Mouse (Mus musculus): Measurements from ENCODE around the gene Tdp1. TPM values are rescaled to one million over a fixed set of nuclear protein-coding genes. Genes with fewer than 3 reads are reported as not detected.

Tdp1 gene
- total and polyA plus RNA-seq, 3 experiments, result 7.3 to 9.6 (median 7.9) TPM

DNA sequence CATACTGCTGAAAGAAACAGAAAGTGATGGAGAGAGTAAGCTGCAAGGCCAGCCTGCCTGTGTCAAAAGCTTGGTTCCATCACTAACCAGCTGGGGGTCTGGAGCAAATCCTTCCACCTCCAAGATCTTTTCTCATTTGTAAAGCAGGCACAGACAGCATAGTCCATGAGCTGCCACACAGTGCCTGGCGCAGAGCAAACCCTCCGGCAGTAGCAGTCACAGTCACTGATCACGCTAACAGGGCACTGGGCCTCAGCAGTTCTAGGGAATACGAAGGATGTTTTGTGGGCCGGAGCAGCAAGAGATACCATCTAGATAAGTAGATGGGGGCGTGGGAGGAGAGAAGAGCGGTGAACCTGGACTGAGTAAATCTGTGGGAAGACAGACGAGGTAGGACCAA lies 39.4 kb upstream of the Tdp1 start:
- Histone ChIP-seq H3K36me3 (ENCODE audit: control insufficient read depth, insufficient read depth, low read length) (no peaks in the 10 kb centered on the region), H3K27me3 (ENCODE audit: control insufficient read depth, insufficient read depth, low read length) (no peaks in the 10 kb centered on the region), H3K9ac (ENCODE audit: low read depth, low read length) (no peak overlapping the region), H3K4me1 (ENCODE audit: control insufficient read depth, insufficient read depth, low read length) (no peaks in the 10 kb centered on the region), H3K4me3 (no peak overlapping the region), H3K27ac (no peak overlapping the region), H3K79me2 (replicated peaks; ENCODE audit: control insufficient read depth, insufficient read depth, low read length) (no peaks in the 10 kb centered on the region)
- intact Hi-C loops (cut with DNase I), result no loop called here
- no peak for DNase-seq
- TF ChIP-seq CTCF (IDR thresholded peaks at IDR 0.05), result no peak
- TF ChIP-seq POLR2A (IDR thresholded peaks at IDR 0.05; ENCODE audit: insufficient read depth, low read depth, low read length), result no peak
- no peak for TF ChIP-seq EP300 (IDR thresholded peaks at IDR 0.05; ENCODE audit: insufficient read depth, low read depth, low read length)
- WGBS, result 91% methylated on average over 8 of the region's 8 CpGs

DNA sequence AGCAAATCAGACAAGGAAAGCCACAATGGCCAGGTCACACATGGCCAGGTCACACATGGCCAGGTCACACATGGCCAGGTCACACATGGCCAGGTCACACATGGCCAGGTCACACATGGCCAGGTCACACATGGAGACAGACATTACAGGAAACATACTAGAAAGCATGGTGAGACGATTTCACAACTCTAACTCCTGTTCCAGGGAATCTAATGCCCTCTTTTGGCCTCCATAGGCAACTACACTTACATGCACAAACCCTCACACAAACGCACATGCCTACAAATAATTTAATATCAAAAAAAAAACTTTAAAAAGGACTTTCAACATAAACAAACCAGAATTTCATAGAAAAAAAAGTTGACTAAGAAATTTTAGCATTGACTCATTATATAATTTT lies 34.3 kb upstream of the Tdp1 start:
- Histone ChIP-seq H3K4me1 (ENCODE audit: control insufficient read depth, insufficient read depth, low read length) (no peaks in the 10 kb centered on the region), H3K9ac (ENCODE audit: low read depth, low read length) (no peak overlapping the region), H3K4me3 (no peak overlapping the region), H3K27ac (no peak overlapping the region), H3K79me2 (replicated peaks; ENCODE audit: control insufficient read depth, insufficient read depth, low read length) (no peaks in the 10 kb centered on the region), H3K36me3 (ENCODE audit: control insufficient read depth, insufficient read depth, low read length) (no peaks in the 10 kb centered on the region), H3K27me3 (ENCODE audit: control insufficient read depth, insufficient read depth, low read length) (no peaks in the 10 kb centered on the region)
- 92% methylated on average over 2 of the region's 2 CpGs for WGBS
- intact Hi-C loops (cut with DNase I), result no loop called here
- no peak for TF ChIP-seq POLR2A (IDR thresholded peaks at IDR 0.05; ENCODE audit: insufficient read depth, low read depth, low read length)
- 0 out of 2 replicates have a peak, but pooled peaks have one; percentile 4 for TF ChIP-seq CTCF (IDR thresholded peaks at IDR 0.05)
- TF ChIP-seq EP300 (IDR thresholded peaks at IDR 0.05; ENCODE audit: insufficient read depth, low read depth, low read length), result no peak
- DNase-seq, result no peak

DNA sequence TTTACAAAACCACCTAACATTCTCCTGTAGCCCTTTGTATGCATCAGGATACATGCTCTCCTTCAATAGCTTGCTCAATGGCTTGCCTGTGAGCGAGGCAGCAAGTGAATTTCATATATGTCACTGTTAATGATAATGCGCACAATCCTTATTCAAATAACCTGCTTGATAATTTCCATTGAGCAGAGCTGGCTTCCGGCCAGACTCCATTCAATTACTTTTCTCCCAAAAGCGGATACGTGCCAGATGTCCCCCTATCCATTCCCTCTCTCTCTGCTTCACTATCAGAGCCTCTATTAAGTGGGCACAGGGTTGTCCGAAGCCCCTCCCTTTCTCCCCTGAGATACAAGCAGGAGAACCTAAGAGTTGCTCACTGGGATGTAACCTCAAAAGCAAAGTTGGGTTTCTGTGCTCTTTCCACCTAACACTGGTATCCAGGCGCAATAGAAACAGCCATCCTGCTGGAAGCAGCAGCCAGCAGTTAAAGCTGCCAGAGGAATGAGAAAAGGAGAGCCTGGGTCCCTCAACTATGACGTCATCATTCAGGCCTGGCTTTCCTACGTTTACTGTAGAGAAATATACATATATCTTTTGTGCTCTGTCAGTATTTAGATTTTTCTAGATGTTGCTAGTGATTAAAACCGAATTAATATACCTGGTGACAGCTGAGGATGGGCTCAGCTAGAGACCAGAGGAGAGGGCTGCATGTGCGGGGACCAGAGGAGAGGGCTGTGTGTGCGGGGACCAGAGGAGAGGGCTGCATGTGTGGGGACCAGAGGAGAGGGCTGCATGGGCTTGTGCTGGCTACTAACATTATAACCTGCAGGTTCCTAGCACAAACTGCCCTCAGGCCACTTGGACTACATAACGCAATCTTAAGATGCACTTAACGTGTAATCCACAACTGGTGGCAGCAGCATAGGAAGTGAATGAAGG lies 30.7 kb upstream of the Tdp1 start:
- 81% methylated on average over 14 of the region's 14 CpGs for WGBS
- no peak overlapping the region for H3K4me3 ChIP-seq
- no peaks in the 10 kb centered on the region for H3K79me2 ChIP-seq (replicated peaks; ENCODE audit: control insufficient read depth, insufficient read depth, low read length)
- no peaks in the 10 kb centered on the region for H3K4me1 ChIP-seq (ENCODE audit: control insufficient read depth, insufficient read depth, low read length)
- H3K27me3 ChIP-seq (ENCODE audit: control insufficient read depth, insufficient read depth, low read length), result no peaks in the 10 kb centered on the region
- TF ChIP-seq CTCF (IDR thresholded peaks at IDR 0.05), result no peak
- no peak for TF ChIP-seq EP300 (IDR thresholded peaks at IDR 0.05; ENCODE audit: insufficient read depth, low read depth, low read length)
- no peak for TF ChIP-seq POLR2A (IDR thresholded peaks at IDR 0.05; ENCODE audit: insufficient read depth, low read depth, low read length)
- H3K27ac ChIP-seq, result no peak overlapping the region
- H3K36me3 ChIP-seq (ENCODE audit: control insufficient read depth, insufficient read depth, low read length), result no peaks in the 10 kb centered on the region
- H3K9ac ChIP-seq (ENCODE audit: low read depth, low read length), result no peak overlapping the region
- DNase-seq, result no peak
- intact Hi-C loops (cut with DNase I), result no loop called here

DNA sequence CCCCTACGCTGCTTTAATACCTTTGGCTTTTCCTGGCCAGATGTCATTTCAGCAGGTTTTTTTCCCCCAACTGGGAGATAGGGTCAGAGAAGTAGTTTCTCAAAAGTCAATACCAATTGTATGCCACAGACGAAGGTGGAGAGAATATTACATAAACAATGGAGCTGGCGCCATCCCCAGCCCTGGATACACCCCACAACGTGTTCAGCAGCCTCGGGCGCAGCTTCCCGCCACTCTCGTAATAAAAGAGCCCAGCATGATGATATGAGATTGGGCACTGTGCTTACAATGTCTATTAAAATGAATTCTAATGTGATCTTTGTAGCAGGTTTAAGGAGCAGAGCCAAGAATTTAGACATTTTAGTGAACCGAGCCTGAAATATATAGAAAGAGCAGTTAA lies 28.3 kb upstream of the Tdp1 start:
- Histone ChIP-seq H3K27ac (no peak overlapping the region), H3K4me3 (no peak overlapping the region), H3K4me1 (ENCODE audit: control insufficient read depth, insufficient read depth, low read length) (no peaks in the 10 kb centered on the region), H3K79me2 (replicated peaks; ENCODE audit: control insufficient read depth, insufficient read depth, low read length) (no peaks in the 10 kb centered on the region), H3K9ac (ENCODE audit: low read depth, low read length) (no peak overlapping the region), H3K36me3 (ENCODE audit: control insufficient read depth, insufficient read depth, low read length) (no peaks in the 10 kb centered on the region), H3K27me3 (ENCODE audit: control insufficient read depth, insufficient read depth, low read length) (no peaks in the 10 kb centered on the region)
- no peak for DNase-seq
- 79% methylated on average over 9 of the region's 9 CpGs for WGBS
- TF ChIP-seq EP300 (IDR thresholded peaks at IDR 0.05; ENCODE audit: insufficient read depth, low read depth, low read length) (no peak), POLR2A (IDR thresholded peaks at IDR 0.05; ENCODE audit: insufficient read depth, low read depth, low read length) (no peak), CTCF (IDR thresholded peaks at IDR 0.05) (no peak)
- intact Hi-C loops (cut with DNase I), result no loop called here

DNA sequence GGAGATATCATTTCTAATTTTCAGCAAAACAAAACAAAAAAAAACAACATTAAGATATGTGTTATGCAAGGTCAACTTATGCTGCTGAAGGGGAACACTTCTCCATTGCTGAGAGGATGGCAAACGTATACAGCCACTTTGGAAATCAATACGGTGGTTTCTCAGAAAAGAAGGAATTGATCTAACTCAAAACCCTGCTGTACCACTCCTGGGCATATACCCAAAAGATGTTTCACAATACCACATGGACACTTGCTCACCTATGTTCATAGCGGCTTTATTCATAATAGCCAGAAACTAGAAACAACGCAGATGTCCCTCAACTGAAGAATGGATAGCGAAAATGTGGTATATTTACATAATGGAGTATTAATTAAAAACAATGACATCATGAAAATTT lies 25.7 kb upstream of the Tdp1 start:
- Histone ChIP-seq H3K4me1 (ENCODE audit: control insufficient read depth, insufficient read depth, low read length) (no peaks in the 10 kb centered on the region), H3K27ac (no peak overlapping the region), H3K4me3 (no peak overlapping the region), H3K9ac (ENCODE audit: low read depth, low read length) (no peak overlapping the region), H3K27me3 (ENCODE audit: control insufficient read depth, insufficient read depth, low read length) (no peaks in the 10 kb centered on the region), H3K36me3 (ENCODE audit: control insufficient read depth, insufficient read depth, low read length) (no peaks in the 10 kb centered on the region), H3K79me2 (replicated peaks; ENCODE audit: control insufficient read depth, insufficient read depth, low read length) (no peaks in the 10 kb centered on the region)
- TF ChIP-seq CTCF (IDR thresholded peaks at IDR 0.05), result no peak
- no peak for TF ChIP-seq EP300 (IDR thresholded peaks at IDR 0.05; ENCODE audit: insufficient read depth, low read depth, low read length)
- no peak for TF ChIP-seq POLR2A (IDR thresholded peaks at IDR 0.05; ENCODE audit: insufficient read depth, low read depth, low read length)
- DNase-seq, result no peak
- intact Hi-C loops (cut with DNase I), result no loop called here
- 96% methylated on average over 5 of the region's 5 CpGs for WGBS
